Mouse (Mus musculus) erythroblast, embryonic 14.5 days (primary cell): ENCODE data around the gene Mras.

Source experiments
- GATA1 ChIP-seq: IDR thresholded peaks from 2 replicates; pipeline ENCODE4 v1.6.1; 2012; ENCODE audit warnings: low read length, inconsistent platforms, mixed read lengths
- TAL1 ChIP-seq: IDR thresholded peaks from 3 replicates; pipeline ENCODE4 v1.6.1; 2012; ENCODE audit warnings: low read length, inconsistent platforms, mixed read lengths

GRCm38 (mm10) chr9:99434892-99435618 is 2.1 kb downstream of the Mras start:
- TF ChIP-seq TAL1 (no peak), GATA1 (no peak)
